Mouse (Mus musculus) brain, adult 10 weeks (tissue): ENCODE data around the gene Bfsp1. TPM values are rescaled to one million over a fixed set of nuclear protein-coding genes. Genes with fewer than 3 reads are reported as not detected.

Source experiments
- polyA plus RNA-seq: library from polyadenylated mRNA; stranded (reverse); fragments of 350-450 nt; fragmentation: Illumina TruSeq; extraction: RNeasy Lipid Tissue Mini Kit (QIAGEN cat#74804); gene quantifications from one replicate; pipeline ENCODE4 v1.2.3, GENCODE M21; 2015; ENCODE audit warnings: low read depth, low replicate concordance

Gene Bfsp1
- polyA plus RNA-seq = 0.54 TPM

DNA sequence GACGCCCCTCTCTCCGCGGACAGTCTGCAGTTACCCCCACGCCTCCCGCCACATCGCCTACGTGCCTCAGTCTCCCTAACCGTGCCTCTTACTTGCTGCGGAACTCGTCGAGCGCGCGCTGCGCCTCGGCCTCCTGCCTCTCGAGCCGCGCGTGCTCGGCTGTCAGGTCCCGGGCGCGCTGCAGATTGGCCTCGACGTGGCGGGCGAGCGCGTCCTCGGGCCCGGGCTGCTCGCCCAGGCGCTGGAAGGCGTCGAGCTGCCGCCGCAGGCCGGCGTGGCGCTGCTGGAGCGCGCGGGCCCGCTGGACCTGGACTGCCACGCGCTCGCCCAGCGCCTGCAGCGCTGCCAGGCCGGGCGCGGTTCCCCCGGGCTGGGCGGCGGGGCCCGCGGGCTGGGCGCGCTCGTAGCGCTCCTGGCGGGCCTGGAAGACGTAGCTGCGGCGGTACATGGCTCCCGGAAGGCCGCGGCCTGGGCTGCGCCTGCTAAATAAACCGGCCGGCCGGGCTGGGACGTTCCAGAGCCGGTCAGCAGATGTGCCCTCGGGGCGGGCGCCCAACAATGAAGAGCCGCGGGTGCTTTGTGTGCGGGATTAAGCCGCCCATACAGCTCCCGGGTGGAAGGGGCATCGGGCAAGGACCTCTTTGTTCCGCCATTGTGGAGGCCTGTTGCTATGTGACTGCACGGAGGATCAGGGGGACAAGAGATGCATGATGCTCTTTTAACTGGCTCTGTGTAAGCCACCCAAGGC is at the start of gene Bfsp1:
Gene Bfsp1, minus strand, starts transcription at position 690 of the 748 bp plus-strand sequence.

Other genes starting within 250 kb of the Bfsp1 start
- gene Dstn, start 52.1 kb upstream of the Bfsp1 start, polyA plus RNA-seq = 301 TPM
- 44.2 TPM for gene Rrbp1, start 148.1 kb upstream of the Bfsp1 start, polyA plus RNA-seq
- gene Banf2, start 169.9 kb upstream of the Bfsp1 start, polyA plus RNA-seq = not detected